Mouse (Mus musculus) T-helper 1 cell (primary cell): ENCODE data around the gene Rpl31.

Experiments
- in situ Hi-C: fragments of 300-600 bp; cut with MboI, MseI; formaldehyde crosslinking; loops from one replicate; pipeline ENCODE4 v1.15.1; 2025; ENCODE audit warnings: high pct_unique_total_duplicates

Gene Rpl31

DNA sequence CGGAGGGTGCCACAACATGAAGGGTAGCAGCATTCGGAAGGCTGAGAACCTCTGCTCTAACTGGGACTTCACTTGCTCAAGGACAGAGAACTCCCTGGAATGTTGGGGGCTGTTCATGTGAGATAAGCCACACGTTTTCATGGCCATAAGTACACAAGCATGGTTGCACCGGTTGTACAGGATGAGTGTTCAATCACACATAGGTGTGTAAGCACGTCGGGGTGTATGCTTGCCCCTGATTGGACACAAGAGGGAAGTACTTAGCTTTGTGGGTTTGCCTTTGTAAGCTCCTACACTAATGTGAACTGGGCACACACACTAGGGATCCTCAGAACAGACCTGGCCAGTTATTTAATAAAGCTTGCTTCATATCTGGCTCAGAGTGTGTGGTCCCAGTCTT is 30.6 kb downstream of the Rpl31 start:
- in situ Hi-C loops = loop anchor here (5.0 kb wide), 1 partner anchor 44 kb away; no protein-coding TSS in a partner anchor

DNA sequence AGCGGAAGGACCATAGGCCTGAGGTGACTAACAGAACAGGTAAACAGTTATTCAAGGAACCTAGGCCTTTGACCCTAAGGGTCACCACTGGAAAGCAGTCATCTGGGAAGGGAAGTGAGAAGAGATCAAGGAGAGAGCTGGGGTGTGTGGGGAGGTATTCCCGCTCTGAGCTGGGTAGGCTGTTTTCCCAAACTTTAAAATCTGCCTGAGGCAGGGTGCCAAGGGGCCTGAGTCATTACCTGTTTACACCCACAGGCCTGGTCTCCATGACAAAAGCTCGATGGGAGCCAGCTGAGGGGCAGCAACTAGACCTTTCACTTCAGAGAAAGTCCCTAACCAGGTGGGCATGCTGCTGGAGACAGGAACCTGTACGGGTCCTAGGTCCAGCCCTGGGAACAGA is 31.6 kb downstream of the Rpl31 start:
- in situ Hi-C loops = loop anchor here (5.0 kb wide), 1 partner anchor 43 kb away; no protein-coding TSS in a partner anchor

DNA sequence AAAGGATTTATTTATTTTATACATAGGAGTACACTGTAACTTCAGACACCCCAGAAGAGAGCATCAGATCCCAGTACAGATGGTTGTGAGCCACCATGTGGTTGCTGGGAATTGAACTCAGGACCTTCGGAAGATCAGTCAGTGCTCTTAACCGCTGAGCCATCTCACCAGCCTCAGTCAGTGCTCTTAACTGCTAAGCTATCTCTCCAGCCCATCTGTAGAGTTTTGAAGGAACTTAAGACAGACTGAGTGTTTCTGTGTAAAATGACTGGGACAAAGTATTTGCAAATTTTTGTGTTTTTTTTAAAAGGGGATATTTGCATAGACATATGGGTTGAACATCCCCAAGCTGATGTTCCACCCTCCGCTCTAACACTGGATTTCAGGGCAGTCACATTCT is 32.5 kb downstream of the Rpl31 start:
- in situ Hi-C loops = no loop called here

- in situ Hi-C loops = no loop called here
Measured at GRCm38 (mm10) chr1:39407108-39407507, 39.5 kb downstream of the Rpl31 start.

- in situ Hi-C loops = no loop called here
Measured at GRCm38 (mm10) chr1:39408123-39408522, 40.5 kb downstream of the Rpl31 start.

DNA sequence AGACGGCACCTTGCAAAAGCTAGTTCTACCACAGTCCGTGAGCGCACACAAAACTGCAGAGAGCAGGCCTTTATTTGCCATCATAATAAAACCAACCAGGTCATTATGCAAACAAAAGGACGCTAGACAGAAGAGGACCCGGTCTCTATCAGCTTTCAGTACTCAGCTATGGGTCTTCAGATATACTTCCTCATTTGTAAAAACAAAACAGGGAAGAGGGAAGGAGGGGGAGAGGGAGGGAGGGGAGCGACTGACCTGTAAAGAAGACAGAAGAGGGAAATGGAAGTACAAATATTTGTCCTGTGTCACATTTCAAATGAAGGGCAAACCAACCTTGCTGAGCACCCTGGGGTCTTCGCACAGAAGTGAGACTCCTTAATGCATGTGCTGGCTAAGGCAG is 41.0 kb downstream of the Rpl31 start:
- in situ Hi-C loops = no loop called here

DNA sequence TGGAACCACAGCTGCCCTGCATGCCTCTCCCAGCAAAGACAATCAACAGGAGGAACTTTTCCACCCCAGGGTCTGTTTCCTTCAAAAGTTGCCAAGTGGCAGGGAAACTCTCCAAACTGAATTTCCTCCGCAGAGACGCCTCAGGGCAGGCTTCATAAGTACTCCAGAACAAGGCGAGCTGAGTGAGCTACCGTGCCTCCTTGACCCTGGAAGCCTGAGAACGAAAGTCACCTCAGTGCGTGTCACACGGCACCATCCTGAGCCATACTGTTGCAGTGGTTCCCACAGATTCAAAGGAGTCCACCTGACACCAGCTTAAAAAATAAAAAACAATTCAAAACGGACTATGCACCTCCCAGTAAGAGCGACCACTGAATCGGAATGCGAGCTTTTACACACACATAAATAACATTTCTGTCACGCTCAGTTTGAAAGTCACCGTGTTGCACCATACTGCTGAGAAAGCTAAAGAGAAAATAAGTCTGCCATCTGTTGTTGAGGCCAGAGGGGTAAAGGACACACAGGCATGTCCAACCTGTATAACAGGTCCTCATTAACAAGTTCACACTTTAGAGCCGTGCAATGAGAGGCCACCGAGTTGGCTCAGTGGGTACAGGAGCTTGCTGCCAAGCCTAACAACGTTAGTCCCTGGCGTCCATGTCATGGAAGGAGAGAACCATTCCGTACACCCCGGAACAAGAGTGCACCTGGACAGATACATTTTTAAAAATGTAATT is 42.6 kb downstream of the Rpl31 start:
- in situ Hi-C loops = no loop called here

DNA sequence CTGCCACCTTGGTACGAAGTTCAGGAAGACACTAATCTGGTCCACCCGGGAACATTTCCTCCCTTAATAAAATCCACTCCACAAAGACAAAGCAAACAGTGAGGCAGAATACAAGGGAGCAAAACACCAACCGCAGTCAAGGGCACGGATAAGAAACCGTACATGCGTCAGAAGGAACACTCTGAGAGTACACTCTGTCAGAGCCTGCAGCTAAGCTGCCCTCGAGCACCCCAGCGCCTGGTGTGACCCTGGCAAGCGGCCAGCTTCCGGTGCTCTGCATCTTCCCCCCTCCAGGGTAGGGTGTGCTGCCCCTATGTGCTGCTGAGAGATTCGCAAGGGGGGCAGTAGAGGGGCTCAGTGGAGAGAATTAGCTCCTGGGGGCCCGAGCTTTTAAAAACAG is 50.2 kb downstream of the Rpl31 start:
- in situ Hi-C loops = no loop called here

DNA sequence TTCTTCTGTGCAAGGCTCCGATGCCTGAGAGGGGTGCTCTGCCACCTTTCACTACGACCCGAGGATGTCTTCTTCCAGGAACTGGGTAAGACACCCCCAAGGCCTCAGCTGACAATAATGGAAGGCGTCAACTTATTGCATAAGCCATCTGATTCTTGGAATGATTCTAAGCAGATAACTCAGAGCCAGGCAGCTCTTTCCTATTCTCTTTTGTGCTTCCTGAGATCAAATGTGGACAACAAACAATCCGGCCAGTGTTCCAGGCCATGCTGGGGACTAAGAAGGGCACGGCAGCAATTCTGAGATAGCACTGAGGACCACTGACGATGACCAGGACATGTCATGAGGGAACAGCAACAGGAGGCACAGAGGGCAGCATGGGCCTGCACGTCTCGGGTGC is 51.2 kb downstream of the Rpl31 start:
- in situ Hi-C loops = no loop called here

GRCm38 (mm10) chr1:39420987-39421386 is 53.3 kb downstream of the Rpl31 start:
- in situ Hi-C loops = no loop called here
